Mouse (Mus musculus): ENCODE data around the gene Chat. TPM values are rescaled to one million over a fixed set of nuclear protein-coding genes. Genes with fewer than 3 reads are reported as not detected.
A peak's percentile ranks its signal among the peaks of the same experiment; 100 is the strongest.

Gene Chat
- not detected in 2 replicates for total RNA-seq (2014; fragmentation: Nextera tagmentation)
- not detected in 2 replicates for total RNA-seq (2017)

- no peak for ATAC-seq (replicated peaks; ENCODE audit: poor library complexity, severe bottlenecking)
These were observed at the start of gene Chat for GRCm38 (mm10) chr14:32465889-32466288. TSS of gene Chat (minus strand) at chr14:32465989.

GRCm38 (mm10) chr14:32513336-32514032 lies 47.7 kb upstream of the Chat start, which contains the start of gene Ercc6:
TSS of gene Ercc6 (plus strand) at chr14:32513521.
- peak; percentile 69 for ATAC-seq (replicated peaks; ENCODE audit: poor library complexity, severe bottlenecking)

DNA sequence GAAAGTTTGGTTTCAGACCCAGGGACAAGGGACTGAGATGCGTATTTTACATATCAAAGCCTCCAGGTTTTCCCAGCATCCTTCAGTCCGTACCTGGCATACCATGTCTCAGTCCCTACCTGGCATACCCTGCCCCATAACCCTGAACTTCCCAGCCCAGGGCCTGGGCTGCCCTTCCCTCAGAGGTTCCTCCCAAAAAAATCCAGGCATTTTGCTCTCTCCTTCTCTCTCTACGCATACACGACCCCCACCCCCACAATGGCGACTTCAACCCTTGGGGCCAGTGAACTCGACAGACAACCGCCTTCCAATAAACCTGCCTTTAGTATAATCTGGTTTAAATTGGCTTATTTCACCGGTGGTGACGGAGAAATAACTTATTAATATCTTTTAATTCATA lies 47.1 kb upstream of the Chat start:
- ATAC-seq (replicated peaks; ENCODE audit: poor library complexity, severe bottlenecking): no peak

DNA sequence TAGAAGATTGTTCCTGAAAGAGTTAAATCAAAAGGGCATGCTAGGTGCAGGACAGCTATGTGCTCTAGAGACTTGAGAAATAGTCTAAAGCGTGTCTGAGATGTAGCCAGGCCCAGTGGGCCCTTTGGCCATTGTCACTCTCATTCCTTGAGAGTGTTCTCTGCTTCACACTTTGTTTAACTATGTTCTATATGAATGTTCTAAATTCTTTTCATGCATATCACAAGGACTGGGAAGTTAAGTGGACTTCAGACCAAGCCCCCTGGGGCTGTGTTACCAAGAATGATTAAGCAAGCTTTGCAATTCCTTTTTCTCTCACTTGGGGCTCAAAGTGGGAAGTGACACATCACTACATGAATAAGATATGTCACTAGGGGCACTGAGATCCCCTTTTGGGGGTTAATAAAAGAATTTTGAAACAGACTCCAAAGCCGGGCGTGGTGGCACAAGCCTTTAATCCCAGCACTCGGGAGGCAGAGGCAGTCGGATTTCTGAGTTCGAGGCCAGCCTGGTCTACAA lies 43.7 kb upstream of the Chat start:
- peak; percentile 76 for ATAC-seq (replicated peaks; ENCODE audit: poor library complexity, severe bottlenecking)

DNA sequence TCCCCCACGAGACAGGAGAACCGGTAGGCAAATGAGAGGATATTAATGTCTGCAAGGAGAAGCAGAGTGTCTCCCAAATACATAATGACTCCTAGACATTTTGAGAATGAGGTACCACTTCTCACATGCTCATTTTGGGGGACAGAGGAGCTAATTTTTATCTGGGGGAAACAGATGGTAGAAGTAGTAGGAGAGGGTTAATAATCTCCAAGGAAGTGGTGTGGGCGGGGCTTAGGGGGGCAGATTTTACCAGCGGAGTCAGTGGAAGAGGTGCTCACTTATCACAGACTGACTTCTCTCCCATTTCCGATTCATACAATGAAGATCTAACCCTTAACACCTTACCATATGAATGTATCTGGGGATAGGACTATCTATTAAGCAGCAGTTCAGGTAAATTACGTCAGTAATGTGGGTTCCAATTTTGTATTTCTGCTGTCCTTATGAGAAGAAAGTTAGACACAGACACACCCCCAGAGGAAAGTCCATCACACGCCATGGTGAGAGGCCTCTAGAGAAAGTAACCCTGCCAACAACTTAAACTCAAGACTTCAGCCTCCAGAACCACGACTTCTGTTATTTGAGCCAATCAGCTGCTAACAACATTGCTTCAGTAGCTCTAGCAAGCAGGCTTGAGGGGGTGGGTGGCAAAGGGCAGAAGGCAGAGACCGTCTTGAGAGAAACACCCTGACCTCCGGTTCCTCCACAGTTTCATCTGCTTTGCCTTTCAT lies 42.5 kb upstream of the Chat start:
- peak; percentile 38 for ATAC-seq (replicated peaks; ENCODE audit: poor library complexity, severe bottlenecking)

GRCm38 (mm10) chr14:32507216-32507615 lies 41.4 kb upstream of the Chat start:
- no peak for ATAC-seq (replicated peaks; ENCODE audit: poor library complexity, severe bottlenecking)

GRCm38 (mm10) chr14:32506329-32506728 lies 40.5 kb upstream of the Chat start:
- no peak for ATAC-seq (replicated peaks; ENCODE audit: poor library complexity, severe bottlenecking)

GRCm38 (mm10) chr14:32503897-32504296 lies 38.1 kb upstream of the Chat start:
- no peak for ATAC-seq (replicated peaks; ENCODE audit: poor library complexity, severe bottlenecking)

GRCm38 (mm10) chr14:32502764-32503688 lies 37.2 kb upstream of the Chat start:
- ATAC-seq (replicated peaks; ENCODE audit: poor library complexity, severe bottlenecking): peak; percentile 88

DNA sequence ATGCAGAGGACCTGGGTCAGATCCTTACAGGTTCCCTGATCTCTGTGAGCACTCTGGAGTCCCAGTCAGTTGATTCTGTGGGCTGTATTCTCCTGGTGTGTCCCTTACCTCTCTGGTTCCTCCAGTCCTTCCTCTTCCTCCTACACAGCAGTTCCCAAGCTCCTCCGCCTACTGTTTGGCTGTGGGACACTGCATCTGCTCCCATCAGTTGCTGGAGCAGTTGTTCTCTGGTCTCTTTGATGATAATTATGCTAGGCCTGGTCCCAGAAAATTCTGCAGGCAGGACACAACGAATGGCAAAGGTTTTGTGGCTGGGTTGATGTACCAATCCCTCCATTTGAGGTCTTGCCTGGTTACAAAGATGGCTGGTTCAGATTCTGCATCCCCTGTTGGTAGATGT lies 35.5 kb upstream of the Chat start:
- ATAC-seq (replicated peaks; ENCODE audit: poor library complexity, severe bottlenecking): no peak

DNA sequence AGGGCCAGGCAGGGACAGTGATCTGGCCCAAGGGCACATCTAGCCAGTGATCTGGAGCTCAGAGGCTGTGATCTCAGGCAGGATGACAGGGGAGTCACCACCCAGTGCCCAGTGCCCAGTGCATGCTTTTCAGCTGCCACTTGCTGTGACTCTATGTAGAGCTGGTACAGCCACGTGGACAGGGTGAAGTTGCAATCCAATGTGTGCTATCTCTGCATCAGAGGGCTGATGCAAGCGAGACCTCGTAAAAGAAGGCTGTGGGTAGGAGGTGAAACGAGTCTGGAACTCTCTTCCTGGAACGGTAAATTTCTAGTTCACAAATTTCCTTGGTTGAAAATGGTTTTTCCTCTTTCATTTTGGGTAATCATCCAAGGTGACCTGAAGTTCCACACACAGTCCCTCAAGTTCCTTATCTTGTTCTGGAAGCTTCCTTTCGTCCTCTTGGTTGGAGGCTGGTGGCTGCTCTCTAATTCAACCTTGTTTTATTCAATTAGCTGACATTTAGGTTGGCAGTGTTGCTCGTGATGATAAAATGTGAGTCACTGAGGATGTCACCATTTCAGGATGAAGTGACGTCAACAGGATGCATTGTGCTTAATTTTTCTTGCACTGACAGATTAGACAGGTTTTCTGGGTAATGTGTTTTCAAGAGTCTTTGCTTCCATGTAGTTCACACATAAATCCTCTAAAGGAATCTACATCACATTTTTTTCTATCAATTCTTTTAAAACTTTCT lies 30.5 kb upstream of the Chat start:
- ATAC-seq (replicated peaks; ENCODE audit: poor library complexity, severe bottlenecking): peak; percentile 60

- peak; percentile 79 for ATAC-seq (replicated peaks; ENCODE audit: poor library complexity, severe bottlenecking)
These were observed 26.7 kb upstream of the Chat start for GRCm38 (mm10) chr14:32492521-32492920.

DNA sequence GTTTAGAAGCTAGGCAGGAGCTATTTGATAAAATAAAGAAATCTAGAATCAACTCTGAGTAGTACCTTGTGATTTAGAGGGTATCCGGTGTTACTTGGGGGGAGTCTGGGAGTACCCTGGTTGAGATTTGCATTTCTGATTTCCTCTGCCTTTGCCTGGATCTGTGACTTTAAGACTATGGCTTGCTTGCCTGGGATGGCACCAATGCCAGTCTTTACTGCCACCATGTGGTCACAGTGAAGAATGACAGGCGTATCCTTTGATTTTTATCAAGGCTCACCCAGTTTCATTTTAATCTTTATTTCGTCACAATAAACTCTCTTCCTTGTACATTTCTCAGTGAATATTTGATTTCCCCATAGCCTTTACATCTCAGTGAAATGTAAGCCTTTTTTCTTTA lies 16.3 kb upstream of the Chat start:
- ATAC-seq (replicated peaks; ENCODE audit: poor library complexity, severe bottlenecking): peak; percentile 84

GRCm38 (mm10) chr14:32477581-32477980 lies 11.8 kb upstream of the Chat start:
- no peak for ATAC-seq (replicated peaks; ENCODE audit: poor library complexity, severe bottlenecking)

DNA sequence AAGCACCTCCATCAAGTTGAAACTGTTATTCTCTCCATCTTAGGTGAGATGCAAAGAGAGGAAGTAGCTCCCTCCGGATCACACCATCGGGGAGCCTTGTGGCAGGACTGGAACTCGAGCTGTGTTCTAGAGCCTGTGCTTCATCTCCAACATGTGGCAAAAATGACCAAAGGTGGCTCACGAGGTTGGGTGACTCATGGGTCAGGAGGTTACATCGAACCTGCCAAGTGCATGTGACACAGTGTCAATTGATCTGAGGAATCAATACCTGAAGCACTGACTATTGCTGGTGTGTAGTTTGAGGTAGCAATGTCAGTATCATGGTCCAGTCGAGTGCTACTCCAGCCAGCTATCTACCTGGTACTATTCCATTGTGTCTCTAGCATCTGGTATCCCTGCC lies 10.8 kb upstream of the Chat start:
- no peak for ATAC-seq (replicated peaks; ENCODE audit: poor library complexity, severe bottlenecking)

DNA sequence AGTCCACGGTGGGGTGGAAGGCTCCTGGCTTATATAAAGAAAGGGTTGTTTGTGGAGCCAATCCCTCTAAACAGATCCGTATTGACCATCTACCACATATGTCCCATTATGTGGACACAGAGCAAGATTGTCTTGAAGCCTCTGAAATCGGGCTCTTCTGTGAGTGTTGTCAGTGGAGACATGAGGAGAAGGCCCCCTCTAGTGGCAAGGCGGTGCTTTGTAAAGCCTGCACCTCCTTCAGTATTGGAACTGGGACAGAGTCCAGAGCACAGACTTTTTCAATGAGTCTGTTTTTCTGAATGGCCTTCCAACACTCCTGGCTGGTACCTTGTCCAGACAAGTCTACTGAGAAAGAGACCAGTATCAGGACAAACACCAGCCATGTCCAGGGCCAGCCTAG lies 7.2 kb upstream of the Chat start:
- ATAC-seq (replicated peaks; ENCODE audit: poor library complexity, severe bottlenecking): peak; percentile 35; the same call in 1 of the 2 replicates

- no peak; the same call in 1 of the 2 replicates for ATAC-seq (replicated peaks; ENCODE audit: poor library complexity, severe bottlenecking)
These were observed 1.8 kb upstream of the Chat start for GRCm38 (mm10) chr14:32467606-32468005.

- no peak for ATAC-seq (replicated peaks; ENCODE audit: poor library complexity, severe bottlenecking)
These were observed 301 bp downstream of the Chat start for GRCm38 (mm10) chr14:32465506-32465870.

GRCm38 (mm10) chr14:32464601-32465505 lies 936 bp downstream of the Chat start, which contains the start of gene Slc18a3:
TSS of gene Slc18a3 (minus strand) at chr14:32464850.
- ATAC-seq (replicated peaks; ENCODE audit: poor library complexity, severe bottlenecking): peak; percentile 28; the same call in 1 of the 2 replicates

Measured in granulocyte monocyte progenitor cell, adult 5-6 weeks (primary cell).